Mouse (Mus musculus): ENCODE data around the gene Cd151.

GRCm38 (mm10) chr7:141491151-141491550 lies 24.0 kb downstream of the Cd151 start:
- TF ChIP-seq CTCF (IDR thresholded peaks at IDR 0.05; ENCODE audit: borderline replicate concordance, insufficient read depth, low read length) (no peak), POLR2A (IDR thresholded peaks at IDR 0.05; ENCODE audit: low read depth, low read length) (no peak)
